Mouse (Mus musculus): ENCODE results near the gene H1f0. TPM values are rescaled to one million over a fixed set of nuclear protein-coding genes. Genes with fewer than 3 reads are reported as not detected.

The H1f0 gene
- total and polyA plus RNA-seq, 2 experiments, result 68.0 to 82.1 TPM

DNA sequence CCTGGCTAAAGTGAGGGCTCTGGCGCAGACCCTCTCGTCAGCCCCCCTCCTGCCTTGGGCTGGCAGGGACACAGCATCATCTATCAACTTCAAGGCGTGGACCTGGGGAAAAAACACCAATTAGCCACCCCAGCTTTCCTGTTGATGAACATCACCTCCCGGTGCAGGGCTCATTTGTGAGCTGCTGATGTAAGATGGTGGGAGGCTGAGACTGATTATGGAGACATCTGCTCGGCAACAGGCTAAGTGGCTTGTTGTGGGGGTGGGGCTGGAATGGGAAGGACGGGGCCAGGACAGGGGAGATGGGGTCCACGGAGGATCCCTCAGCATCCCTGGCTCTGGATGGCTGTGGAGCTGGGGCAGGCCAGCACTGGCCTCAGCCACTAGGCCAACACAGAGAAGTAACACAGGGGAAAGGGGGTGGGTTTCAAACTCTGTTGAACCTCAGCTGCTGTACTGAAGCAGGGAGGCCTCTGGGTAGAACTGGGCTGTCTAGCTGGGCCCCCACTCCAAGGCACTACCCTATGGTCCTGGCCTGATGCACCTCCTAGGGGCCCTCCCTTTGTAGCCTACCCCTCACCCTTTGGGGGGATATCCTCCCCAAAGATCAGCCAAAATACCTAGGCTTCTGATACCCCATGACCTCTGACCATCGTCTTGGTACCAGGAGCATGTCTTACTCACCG lies 22.1 kb downstream of the H1f0 start:
- no peak overlapping the region for H3K9ac ChIP-seq (ENCODE audit: low read depth, low read length)
- peaks cover 12% of the 10 kb centered on the region for H3K4me1 ChIP-seq (ENCODE audit: control insufficient read depth, insufficient read depth, low read length)
- H3K36me3 ChIP-seq (ENCODE audit: control insufficient read depth, insufficient read depth, low read length), result peaks cover 10% of the 10 kb centered on the region; the same call in 1 of the 2 replicates
- no peak overlapping the region for H3K4me3 ChIP-seq (ENCODE audit: insufficient read depth, low read depth, low read length)
- no peaks in the 10 kb centered on the region for H3K79me2 ChIP-seq (ENCODE audit: control insufficient read depth, insufficient read depth, low read length)
- no peaks in the 10 kb centered on the region for H3K27me3 ChIP-seq (ENCODE audit: control insufficient read depth, insufficient read depth, low read length)
- TF ChIP-seq CTCF (IDR thresholded peaks at IDR 0.05; ENCODE audit: low read depth, low read length), result no peak
- TF ChIP-seq POLR2A (IDR thresholded peaks at IDR 0.05; ENCODE audit: extremely low read depth, insufficient read depth, low read length), result no peak
- no peak overlapping the region for H3K27ac ChIP-seq (replicated peaks; ENCODE audit: insufficient read depth, low read depth, low read length)
- DNase-seq (ENCODE audit: extremely low read depth, low read depth, low spot score), result no peak
- 83% methylated on average over 9 of the region's 9 CpGs for WGBS

- Histone ChIP-seq H3K27me3 (ENCODE audit: control insufficient read depth, insufficient read depth, low read length) (no peaks in the 10 kb centered on the region), H3K9ac (ENCODE audit: low read depth, low read length) (peak overlapping the region; percentile 55), H3K79me2 (ENCODE audit: control insufficient read depth, insufficient read depth, low read length) (no peaks in the 10 kb centered on the region), H3K4me3 (ENCODE audit: insufficient read depth, low read depth, low read length) (peak overlapping the region; percentile 38; the same call in 1 of the 2 replicates), H3K36me3 (ENCODE audit: control insufficient read depth, insufficient read depth, low read length) (peaks cover 10% of the 10 kb centered on the region; the same call in 1 of the 2 replicates), H3K4me1 (ENCODE audit: control insufficient read depth, insufficient read depth, low read length) (peaks cover 12% of the 10 kb centered on the region), H3K27ac (replicated peaks; ENCODE audit: insufficient read depth, low read depth, low read length) (peak overlapping the region; percentile 59)
- TF ChIP-seq CTCF (IDR thresholded peaks at IDR 0.05; ENCODE audit: low read depth, low read length) (no peak), POLR2A (IDR thresholded peaks at IDR 0.05; ENCODE audit: extremely low read depth, insufficient read depth, low read length) (no peak)
- no peak for DNase-seq (ENCODE audit: extremely low read depth, low read depth, low spot score)
- WGBS, result 42% methylated on average over 2 of the region's 2 CpGs
These were observed 22.7 kb downstream of the H1f0 start for GRCm38 (mm10) chr15:79050964-79051363.

DNA sequence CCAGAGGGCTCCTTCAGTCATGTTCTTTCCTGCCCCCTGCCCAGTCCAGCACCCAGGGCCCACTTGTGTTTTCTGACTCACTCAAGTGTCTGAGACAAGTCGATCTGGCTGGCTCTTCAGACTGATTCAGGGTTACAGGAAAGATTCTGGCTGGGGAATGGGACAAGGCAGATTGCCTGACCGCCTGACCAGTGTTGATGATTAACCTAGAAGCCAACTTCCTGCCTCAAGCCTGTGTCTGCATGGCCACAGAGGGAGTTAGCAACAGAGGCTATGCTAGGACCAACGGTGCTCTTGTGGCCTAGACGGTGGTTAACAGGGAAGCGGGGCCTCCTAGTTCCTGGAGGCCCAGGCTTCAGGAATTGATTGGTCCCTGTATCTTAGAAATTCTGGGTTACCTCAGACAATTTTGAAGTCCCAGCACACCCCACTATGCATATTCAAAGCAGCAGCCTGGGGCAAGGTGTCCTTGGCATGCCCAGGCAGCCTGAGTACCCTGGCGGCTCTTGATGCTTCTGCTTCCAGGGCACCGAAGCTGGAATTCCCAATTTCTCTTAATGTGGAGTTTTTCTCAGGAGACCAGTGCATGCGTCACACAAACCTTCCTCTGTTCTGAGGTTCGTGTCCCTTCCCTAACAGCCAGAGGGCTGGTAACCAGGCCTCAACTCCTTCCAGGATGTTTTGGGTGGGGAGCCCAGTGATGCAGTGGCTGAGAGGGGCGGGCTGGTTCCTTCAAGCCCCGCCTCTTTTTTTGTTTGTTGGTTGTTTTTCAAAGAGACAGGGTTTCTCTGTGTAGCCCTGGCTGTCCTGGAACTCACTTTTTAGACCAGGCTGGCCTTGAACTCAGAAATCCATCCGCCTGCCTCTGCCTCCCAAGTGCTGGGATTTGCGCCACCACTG lies 23.5 kb downstream of the H1f0 start:
- TF ChIP-seq POLR2A (IDR thresholded peaks at IDR 0.05; ENCODE audit: extremely low read depth, insufficient read depth, low read length) (0 out of 2 replicates have a peak, but pooled peaks have one; percentile 27), CTCF (IDR thresholded peaks at IDR 0.05; ENCODE audit: low read depth, low read length) (0 out of 2 replicates have a peak, but pooled peaks have one; percentile 0)
- H3K4me3 ChIP-seq (ENCODE audit: insufficient read depth, low read depth, low read length), result peak overlapping the region; percentile 38; the same call in 1 of the 2 replicates
- H3K79me2 ChIP-seq (ENCODE audit: control insufficient read depth, insufficient read depth, low read length), result no peaks in the 10 kb centered on the region
- H3K4me1 ChIP-seq (ENCODE audit: control insufficient read depth, insufficient read depth, low read length), result peaks cover 12% of the 10 kb centered on the region
- H3K9ac ChIP-seq (ENCODE audit: low read depth, low read length), result peak overlapping the region; percentile 55
- DNase-seq (ENCODE audit: extremely low read depth, low read depth, low spot score), result peak; percentile 92
- WGBS, result 34% methylated on average over 13 of the region's 13 CpGs
- peaks cover 10% of the 10 kb centered on the region; the same call in 1 of the 2 replicates for H3K36me3 ChIP-seq (ENCODE audit: control insufficient read depth, insufficient read depth, low read length)
- no peaks in the 10 kb centered on the region for H3K27me3 ChIP-seq (ENCODE audit: control insufficient read depth, insufficient read depth, low read length)
- H3K27ac ChIP-seq (replicated peaks; ENCODE audit: insufficient read depth, low read depth, low read length), result peak overlapping the region; percentile 73

GRCm38 (mm10) chr15:79052366-79052765 lies 24.1 kb downstream of the H1f0 start:
- H3K4me3 ChIP-seq (ENCODE audit: insufficient read depth, low read depth, low read length), result no peak overlapping the region
- no peaks in the 10 kb centered on the region for H3K79me2 ChIP-seq (ENCODE audit: control insufficient read depth, insufficient read depth, low read length)
- H3K27me3 ChIP-seq (ENCODE audit: control insufficient read depth, insufficient read depth, low read length), result no peaks in the 10 kb centered on the region
- H3K4me1 ChIP-seq (ENCODE audit: control insufficient read depth, insufficient read depth, low read length), result peaks cover 12% of the 10 kb centered on the region
- peaks cover 10% of the 10 kb centered on the region; the same call in 1 of the 2 replicates for H3K36me3 ChIP-seq (ENCODE audit: control insufficient read depth, insufficient read depth, low read length)
- no peak overlapping the region for H3K9ac ChIP-seq (ENCODE audit: low read depth, low read length)
- no peak for TF ChIP-seq CTCF (IDR thresholded peaks at IDR 0.05; ENCODE audit: low read depth, low read length)
- no peak for TF ChIP-seq POLR2A (IDR thresholded peaks at IDR 0.05; ENCODE audit: extremely low read depth, insufficient read depth, low read length)
- WGBS, result 91% methylated on average over 2 of the region's 2 CpGs
- no peak for DNase-seq (ENCODE audit: extremely low read depth, low read depth, low spot score)
- peak overlapping the region; percentile 46 for H3K27ac ChIP-seq (replicated peaks; ENCODE audit: insufficient read depth, low read depth, low read length)

DNA sequence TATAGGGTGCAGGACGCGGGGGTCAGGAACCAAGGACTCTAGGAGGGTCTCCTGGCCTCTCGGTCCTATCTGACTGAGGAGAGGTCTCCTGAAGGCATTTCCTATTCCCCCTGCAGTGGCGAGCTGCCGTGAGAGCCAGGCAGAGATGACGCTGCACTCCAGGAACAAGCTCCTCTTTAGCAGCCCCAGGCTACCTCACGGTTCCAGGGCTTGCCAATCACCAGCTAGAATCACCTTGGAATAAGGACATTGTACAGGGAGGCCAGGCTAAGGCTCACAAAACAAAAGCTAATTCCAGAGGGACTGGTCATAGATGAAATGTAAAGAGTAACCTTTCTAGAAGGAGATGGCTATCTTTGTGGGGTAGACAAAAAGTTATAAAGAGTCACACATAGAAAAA lies 28.4 kb downstream of the H1f0 start:
- TF ChIP-seq CTCF (IDR thresholded peaks at IDR 0.05; ENCODE audit: low read depth, low read length) (no peak), POLR2A (IDR thresholded peaks at IDR 0.05; ENCODE audit: extremely low read depth, insufficient read depth, low read length) (no peak)
- no peak for DNase-seq (ENCODE audit: extremely low read depth, low read depth, low spot score)
- Histone ChIP-seq H3K4me3 (ENCODE audit: insufficient read depth, low read depth, low read length) (no peak overlapping the region), H3K79me2 (ENCODE audit: control insufficient read depth, insufficient read depth, low read length) (no peaks in the 10 kb centered on the region), H3K4me1 (ENCODE audit: control insufficient read depth, insufficient read depth, low read length) (peaks cover 5% of the 10 kb centered on the region), H3K9ac (ENCODE audit: low read depth, low read length) (no peak overlapping the region), H3K36me3 (ENCODE audit: control insufficient read depth, insufficient read depth, low read length) (peaks cover 12% of the 10 kb centered on the region; the same call in 1 of the 2 replicates), H3K27ac (replicated peaks; ENCODE audit: insufficient read depth, low read depth, low read length) (no peak overlapping the region), H3K27me3 (ENCODE audit: control insufficient read depth, insufficient read depth, low read length) (no peaks in the 10 kb centered on the region)
- 92% methylated on average over 7 of the region's 7 CpGs for WGBS
